Mouse (Mus musculus): ENCODE measurements at regions not wholly inside any gene's neighbourhood (a gene's known extent, or its start where the extent isn't known, plus 50 kb on each side); places are given as distances from the start of the nearest gene placed in this dataset.

DNA sequence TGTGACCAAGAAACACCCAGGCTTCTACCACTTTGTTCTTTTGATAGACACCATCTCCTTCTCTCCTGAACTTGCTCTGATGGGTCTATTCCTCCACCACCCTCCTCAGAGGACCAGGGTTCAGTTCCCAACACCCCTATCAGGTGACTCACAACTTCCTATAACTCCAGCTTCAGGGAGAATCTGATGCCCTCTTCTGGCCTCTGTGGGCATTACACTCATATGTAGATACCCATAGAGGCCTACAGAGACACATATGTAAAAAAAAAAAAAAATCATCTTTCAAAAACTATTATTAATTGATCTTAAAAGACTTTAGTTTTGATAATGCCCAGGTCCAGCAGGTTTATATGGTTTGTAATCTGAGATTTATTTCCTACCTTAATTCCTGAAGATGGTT is 505.9 kb upstream of the Tmem132c start:
- H3K4me2 ChIP-seq (replicated peaks; ENCODE audit: low read depth, low read length, severe bottlenecking), result no peak overlapping the region
- ATAC-seq (ENCODE audit: low FRiP score, low read depth) (no peak), DNase-seq (ENCODE audit: low spot score) (no peak)
- no peaks in the 10 kb centered on the region for H3K36me3 ChIP-seq (ENCODE audit: control insufficient read depth, insufficient read depth, low read length)
- no peak for TF ChIP-seq POLR2A (IDR thresholded peaks at IDR 0.05; ENCODE audit: borderline replicate concordance, extremely low read depth, insufficient read depth, insufficient read length)
- H3K27me3 ChIP-seq (ENCODE audit: control insufficient read depth, insufficient read depth, low read length), result no peaks in the 10 kb centered on the region
- H3K4me1 ChIP-seq (ENCODE audit: control insufficient read depth, insufficient read depth, low read length), result no peaks in the 10 kb centered on the region
- H3K9me3 ChIP-seq (ENCODE audit: control insufficient read depth, low read length), result no peaks in the 10 kb centered on the region
- no peak overlapping the region for H3K9ac ChIP-seq (ENCODE audit: low read depth, low read length, severe bottlenecking)
- no peak overlapping the region for H3K4me3 ChIP-seq (replicated peaks; ENCODE audit: low read length)
- no peak overlapping the region for H3K27ac ChIP-seq (replicated peaks; ENCODE audit: low read depth, low read length)

GRCm38 (mm10) chr5:126737681-126738080 is 503.9 kb upstream of the Tmem132c start:
- Histone ChIP-seq H3K4me2 (replicated peaks; ENCODE audit: low read depth, low read length, severe bottlenecking) (no peak overlapping the region), H3K4me1 (ENCODE audit: control insufficient read depth, insufficient read depth, low read length) (0 out of 2 replicates have a peak, but pooled peaks cover 6% of the 10 kb centered on the region), H3K4me3 (replicated peaks; ENCODE audit: low read length) (no peak overlapping the region), H3K9ac (ENCODE audit: low read depth, low read length, severe bottlenecking) (no peak overlapping the region), H3K36me3 (ENCODE audit: control insufficient read depth, insufficient read depth, low read length) (no peaks in the 10 kb centered on the region), H3K9me3 (ENCODE audit: control insufficient read depth, low read length) (no peaks in the 10 kb centered on the region), H3K27me3 (ENCODE audit: control insufficient read depth, insufficient read depth, low read length) (no peaks in the 10 kb centered on the region), H3K27ac (replicated peaks; ENCODE audit: low read depth, low read length) (no peak overlapping the region)
- no peak for TF ChIP-seq POLR2A (IDR thresholded peaks at IDR 0.05; ENCODE audit: borderline replicate concordance, extremely low read depth, insufficient read depth, insufficient read length)
- ATAC-seq (ENCODE audit: low FRiP score, low read depth) (no peak), DNase-seq (ENCODE audit: low spot score) (no peak)
- 84% methylated on average over 4 of the region's 4 CpGs for WGBS

GRCm38 (mm10) chr5:126740861-126741410 is 500.7 kb upstream of the Tmem132c start:
- Histone ChIP-seq H3K4me2 (replicated peaks; ENCODE audit: low read depth, low read length, severe bottlenecking) (no peak overlapping the region), H3K27ac (replicated peaks; ENCODE audit: low read depth, low read length) (no peak overlapping the region), H3K27me3 (ENCODE audit: control insufficient read depth, insufficient read depth, low read length) (no peaks in the 10 kb centered on the region), H3K9ac (ENCODE audit: low read depth, low read length, severe bottlenecking) (no peak overlapping the region), H3K4me1 (ENCODE audit: control insufficient read depth, insufficient read depth, low read length) (0 out of 2 replicates have a peak, but pooled peaks cover 6% of the 10 kb centered on the region), H3K36me3 (ENCODE audit: control insufficient read depth, insufficient read depth, low read length) (no peaks in the 10 kb centered on the region), H3K9me3 (ENCODE audit: control insufficient read depth, low read length) (no peaks in the 10 kb centered on the region), H3K4me3 (replicated peaks; ENCODE audit: low read length) (no peak overlapping the region)
- DNase-seq (ENCODE audit: low spot score) (no peak), ATAC-seq (ENCODE audit: low FRiP score, low read depth) (0 out of 2 replicates have a peak, but pooled peaks have one; percentile 37)
- no peak for TF ChIP-seq POLR2A (IDR thresholded peaks at IDR 0.05; ENCODE audit: borderline replicate concordance, extremely low read depth, insufficient read depth, insufficient read length)
- 28% methylated on average over 10 of the region's 10 CpGs for WGBS

GRCm38 (mm10) chr5:126755107-126755506 is 486.5 kb upstream of the Tmem132c start:
- H3K4me3 ChIP-seq (replicated peaks; ENCODE audit: low read length), result no peak overlapping the region
- no peak for ATAC-seq (ENCODE audit: low FRiP score, low read depth)
- no peaks in the 10 kb centered on the region for H3K27me3 ChIP-seq (ENCODE audit: control insufficient read depth, insufficient read depth, low read length)

DNA sequence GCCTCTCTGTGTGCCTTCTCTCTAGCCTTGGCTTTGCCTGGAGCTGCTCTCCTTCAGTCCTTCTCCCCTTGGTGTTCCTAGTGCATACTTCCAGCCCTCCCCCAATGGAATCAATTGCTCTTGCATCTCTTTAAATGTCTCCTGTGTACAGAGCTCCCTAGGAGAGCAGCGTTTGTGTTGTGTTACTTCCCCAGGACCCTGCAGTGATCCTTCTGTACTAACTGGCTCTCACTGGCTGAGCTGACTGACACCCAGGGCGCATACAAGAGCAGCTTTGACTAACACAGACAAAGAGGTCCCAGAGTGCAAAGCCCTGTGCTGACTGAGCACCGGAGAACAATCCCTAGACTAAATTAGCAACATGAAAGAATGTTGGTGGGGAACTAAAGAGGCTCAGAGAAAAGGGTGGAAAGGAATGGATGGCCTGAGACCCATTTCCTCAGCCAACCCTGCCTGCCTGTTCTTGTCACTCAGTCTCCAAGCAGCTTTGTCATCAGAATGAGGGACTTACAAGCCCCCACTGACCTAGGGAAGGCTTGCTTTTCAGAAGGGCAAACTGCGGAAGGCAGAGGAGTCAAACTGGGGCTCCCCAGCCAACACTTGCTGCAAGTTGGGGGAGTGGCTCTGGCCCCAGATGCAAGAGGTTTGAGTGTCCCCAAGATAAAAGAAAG is 476.4 kb upstream of the Tmem132c start:
- 0 out of 2 replicates have a peak, but pooled peaks cover 9% of the 10 kb centered on the region for H3K27me3 ChIP-seq (ENCODE audit: control insufficient read depth, insufficient read depth, low read length)
- no peak for ATAC-seq (ENCODE audit: low FRiP score, low read depth)
- H3K4me2 ChIP-seq (replicated peaks; ENCODE audit: low read depth, low read length, severe bottlenecking), result no peak overlapping the region
- H3K4me1 ChIP-seq (ENCODE audit: control insufficient read depth, insufficient read depth, low read length), result no peaks in the 10 kb centered on the region
- no peak for TF ChIP-seq POLR2A (IDR thresholded peaks at IDR 0.05; ENCODE audit: borderline replicate concordance, extremely low read depth, insufficient read depth, insufficient read length)
- no peaks in the 10 kb centered on the region for H3K36me3 ChIP-seq (ENCODE audit: control insufficient read depth, insufficient read depth, low read length)
- no peak for DNase-seq (ENCODE audit: low spot score)
- H3K9ac ChIP-seq (ENCODE audit: low read depth, low read length, severe bottlenecking), result no peak overlapping the region
- no peaks in the 10 kb centered on the region for H3K9me3 ChIP-seq (ENCODE audit: control insufficient read depth, low read length)
- WGBS, result 25% methylated on average over 4 of the region's 4 CpGs
- no peak overlapping the region for H3K4me3 ChIP-seq (replicated peaks; ENCODE audit: low read length)
- H3K27ac ChIP-seq (replicated peaks; ENCODE audit: low read depth, low read length), result no peak overlapping the region

More at GRCm38 (mm10) chr5:126755107-126755506, 486.5 kb upstream of the Tmem132c start:
- Histone ChIP-seq H3K9me3 (ENCODE audit: control insufficient read depth, low read length) (no peaks in the 10 kb centered on the region), H3K9ac (ENCODE audit: low read depth, low read length, severe bottlenecking) (no peak overlapping the region), H3K36me3 (ENCODE audit: control insufficient read depth, insufficient read depth, low read length) (no peaks in the 10 kb centered on the region), H3K27ac (replicated peaks; ENCODE audit: low read depth, low read length) (no peak overlapping the region), H3K4me1 (ENCODE audit: control insufficient read depth, insufficient read depth, low read length) (no peaks in the 10 kb centered on the region), H3K4me2 (replicated peaks; ENCODE audit: low read depth, low read length, severe bottlenecking) (no peak overlapping the region)
- no peak for DNase-seq (ENCODE audit: low spot score)
- no peak for TF ChIP-seq POLR2A (IDR thresholded peaks at IDR 0.05; ENCODE audit: borderline replicate concordance, extremely low read depth, insufficient read depth, insufficient read length)
- WGBS, result 19% methylated on average over 1 of the region's 1 CpGs

Data from limb, embryonic 14.5 days (tissue).